Mouse (Mus musculus): Measurements from ENCODE around the gene Tmprss6. TPM values are rescaled to one million over a fixed set of nuclear protein-coding genes. Genes with fewer than 3 reads are reported as not detected.

The Tmprss6 gene
- total RNA-seq, 2 experiments from 2014 or later, result not detected

DNA sequence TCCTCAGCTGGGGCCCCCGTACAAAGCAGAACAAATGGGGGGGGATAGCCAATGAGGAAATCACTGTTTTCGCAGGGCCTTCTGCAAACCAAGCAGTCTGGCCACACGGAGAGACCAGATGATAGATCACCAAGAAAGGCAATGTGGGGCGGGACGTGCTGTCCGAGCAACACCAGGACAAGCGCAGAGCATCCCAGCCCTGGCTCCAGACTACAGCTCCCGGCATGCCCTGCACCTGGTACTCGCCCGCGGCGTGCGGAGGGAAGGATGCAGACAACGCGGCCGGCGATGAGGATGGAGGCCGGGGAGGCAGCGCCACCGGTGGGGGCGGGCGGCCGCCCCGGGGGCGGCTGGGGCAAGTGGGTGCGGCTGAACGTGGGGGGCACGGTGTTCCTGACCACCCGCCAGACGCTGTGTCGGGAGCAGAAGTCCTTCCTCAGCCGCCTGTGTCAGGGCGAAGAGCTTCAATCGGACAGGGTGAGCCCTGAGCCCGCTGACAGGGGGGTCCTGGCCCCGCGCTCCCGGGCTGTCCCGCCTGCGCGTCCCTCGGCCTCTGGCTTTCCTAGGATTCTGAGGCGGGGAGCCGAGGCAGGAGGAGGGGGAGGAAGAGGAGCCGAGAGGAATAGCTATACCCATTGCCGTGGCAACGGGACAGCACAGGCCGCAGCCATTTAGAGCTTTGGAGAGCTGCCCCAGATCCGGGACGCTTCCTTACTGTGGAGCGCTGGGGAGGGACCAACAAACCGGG lies 39.9 kb downstream of the Tmprss6 start, which contains the start of gene Kctd17:
Kctd17 (plus strand) TSS at position 174 of the 748 bp plus-strand sequence.
- ATAC-seq (replicated peaks; ENCODE audit: low FRiP score, poor library complexity, severe bottlenecking), result no peak

- ATAC-seq (replicated peaks; ENCODE audit: low FRiP score, poor library complexity, severe bottlenecking), result no peak
Observed at GRCm38 (mm10) chr15:78425230-78425629, 43.2 kb downstream of the Tmprss6 start.

- no peak for ATAC-seq (replicated peaks; ENCODE audit: low FRiP score, poor library complexity, severe bottlenecking)
Observed at GRCm38 (mm10) chr15:78424507-78424906, 43.9 kb downstream of the Tmprss6 start.

DNA sequence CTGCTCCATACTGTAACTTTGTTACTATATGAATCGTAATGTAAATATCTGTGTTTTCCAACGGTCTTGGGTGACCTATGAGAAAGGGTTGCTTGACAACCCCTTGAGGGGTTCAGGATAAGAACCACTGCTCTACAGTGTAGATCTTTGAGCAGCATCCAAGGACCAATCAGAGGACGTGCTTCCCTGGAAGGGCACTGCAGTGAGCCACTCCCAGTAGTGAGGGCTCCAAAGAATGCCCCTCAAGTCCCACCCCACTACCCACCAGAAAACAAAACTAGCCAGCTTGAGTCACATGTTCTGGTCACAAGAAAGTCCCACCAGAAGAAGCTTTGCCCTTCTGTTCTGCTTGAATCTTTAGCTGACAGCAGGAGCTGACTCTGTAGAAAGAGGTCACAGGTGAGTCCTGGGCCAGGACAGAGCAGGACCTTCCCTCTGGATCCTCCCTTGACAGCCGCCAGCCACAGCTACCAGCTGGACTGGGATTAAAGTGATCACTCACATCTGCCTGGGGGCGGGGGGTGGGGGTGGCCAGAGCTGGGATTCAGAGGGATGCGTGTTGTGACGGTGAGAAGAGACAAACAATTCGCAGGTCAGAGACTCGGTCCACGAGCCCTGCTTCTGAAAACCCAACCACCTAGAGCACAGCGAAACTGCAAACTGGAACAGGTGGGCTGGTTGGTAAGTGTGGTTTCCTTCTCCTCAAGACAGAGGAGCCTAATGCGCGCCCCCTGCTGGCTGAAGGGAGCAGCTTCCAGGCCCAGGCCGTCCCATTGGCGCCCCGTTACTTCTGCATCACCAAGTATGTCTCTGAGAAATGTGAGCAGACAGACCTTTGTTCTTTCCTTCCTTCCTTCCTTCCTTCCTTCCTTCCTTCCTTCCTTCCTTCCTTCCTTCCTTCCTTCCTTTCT lies 46.1 kb downstream of the Tmprss6 start:
- peak; percentile 93 for ATAC-seq (replicated peaks; ENCODE audit: low FRiP score, poor library complexity, severe bottlenecking)

GRCm38 (mm10) chr15:78420395-78420794 lies 48.0 kb downstream of the Tmprss6 start:
- no peak for ATAC-seq (replicated peaks; ENCODE audit: low FRiP score, poor library complexity, severe bottlenecking)

DNA sequence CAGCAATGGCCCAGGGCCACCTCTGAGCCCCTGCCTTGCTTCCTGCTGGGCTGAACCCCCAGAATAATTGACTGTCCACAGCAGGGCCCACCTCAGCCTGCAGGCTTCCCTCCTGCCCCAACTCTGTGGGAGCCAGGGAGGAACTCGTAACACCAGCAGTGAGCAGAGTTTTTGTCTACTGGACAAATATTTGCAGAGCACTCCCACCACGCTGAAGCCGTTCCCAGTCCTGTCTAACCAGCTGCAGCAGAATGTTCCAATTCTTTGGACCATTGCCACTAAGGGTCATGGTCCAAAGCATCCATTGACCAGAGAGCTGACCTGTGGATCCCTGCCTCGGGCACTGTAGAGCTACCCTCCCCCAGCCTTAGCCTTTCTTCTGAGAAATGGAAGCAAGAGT lies 51.5 kb downstream of the Tmprss6 start:
- no peak for ATAC-seq (replicated peaks; ENCODE audit: low FRiP score, poor library complexity, severe bottlenecking)

GRCm38 (mm10) chr15:78414157-78414556 lies 54.3 kb downstream of the Tmprss6 start:
- ATAC-seq (replicated peaks; ENCODE audit: low FRiP score, poor library complexity, severe bottlenecking), result no peak

DNA sequence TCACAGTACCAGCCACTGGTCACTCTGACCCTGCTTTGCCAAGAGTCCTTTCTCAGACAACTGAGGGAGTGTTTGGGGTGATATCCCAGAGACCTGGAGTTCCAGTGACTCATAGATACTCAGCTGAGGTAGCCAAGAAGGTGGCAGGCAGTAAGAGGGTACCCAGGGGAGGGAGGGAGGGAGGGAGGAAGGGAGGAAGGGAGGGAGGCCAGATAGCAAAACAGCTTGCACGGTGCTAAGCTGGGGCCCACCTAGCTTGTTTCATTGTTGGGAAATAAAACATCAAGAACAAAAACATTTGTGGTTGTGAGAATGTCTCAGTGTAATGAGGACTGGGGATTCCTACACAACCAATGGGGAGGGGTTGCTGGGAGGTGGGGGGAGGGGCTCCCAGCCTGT lies 54.7 kb downstream of the Tmprss6 start:
- 0 out of 2 replicates have a peak, but pooled peaks have one; percentile 0 for ATAC-seq (replicated peaks; ENCODE audit: low FRiP score, poor library complexity, severe bottlenecking)

- peak; percentile 89 for ATAC-seq (replicated peaks; ENCODE audit: low FRiP score, poor library complexity, severe bottlenecking)
Observed at GRCm38 (mm10) chr15:78413083-78413718, 55.2 kb downstream of the Tmprss6 start.

DNA sequence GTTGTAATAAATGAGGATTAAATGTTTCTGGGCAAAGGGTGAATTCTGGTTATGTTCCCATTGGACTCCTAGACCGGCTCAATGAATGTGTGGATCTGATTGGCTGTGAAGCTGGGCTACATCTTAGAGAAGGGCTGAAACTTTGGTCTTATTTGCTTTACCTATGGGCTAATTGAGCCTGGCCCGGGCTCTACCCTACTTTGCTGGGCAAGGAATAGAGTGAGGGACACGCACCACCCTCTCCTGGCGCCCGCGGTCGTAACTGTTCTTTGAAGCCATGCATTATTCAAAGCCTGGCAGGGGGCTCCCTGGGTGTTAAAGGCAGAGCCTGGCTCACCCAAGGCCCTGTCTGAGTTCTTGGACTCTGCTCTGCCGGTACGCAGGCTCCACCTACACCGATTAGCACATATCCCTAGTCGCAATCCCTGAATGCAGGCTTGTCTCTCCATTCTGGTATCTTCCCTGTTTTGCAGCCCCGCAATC lies 58.8 kb downstream of the Tmprss6 start:
- ATAC-seq (replicated peaks; ENCODE audit: low FRiP score, poor library complexity, severe bottlenecking), result no peak

GRCm38 (mm10) chr15:78406293-78406934 lies 62.0 kb downstream of the Tmprss6 start, which contains the start of gene Mpst:
TSS of gene Mpst (plus strand) at chr15:78406416.
- ATAC-seq (replicated peaks; ENCODE audit: low FRiP score, poor library complexity, severe bottlenecking), result peak; percentile 84

DNA sequence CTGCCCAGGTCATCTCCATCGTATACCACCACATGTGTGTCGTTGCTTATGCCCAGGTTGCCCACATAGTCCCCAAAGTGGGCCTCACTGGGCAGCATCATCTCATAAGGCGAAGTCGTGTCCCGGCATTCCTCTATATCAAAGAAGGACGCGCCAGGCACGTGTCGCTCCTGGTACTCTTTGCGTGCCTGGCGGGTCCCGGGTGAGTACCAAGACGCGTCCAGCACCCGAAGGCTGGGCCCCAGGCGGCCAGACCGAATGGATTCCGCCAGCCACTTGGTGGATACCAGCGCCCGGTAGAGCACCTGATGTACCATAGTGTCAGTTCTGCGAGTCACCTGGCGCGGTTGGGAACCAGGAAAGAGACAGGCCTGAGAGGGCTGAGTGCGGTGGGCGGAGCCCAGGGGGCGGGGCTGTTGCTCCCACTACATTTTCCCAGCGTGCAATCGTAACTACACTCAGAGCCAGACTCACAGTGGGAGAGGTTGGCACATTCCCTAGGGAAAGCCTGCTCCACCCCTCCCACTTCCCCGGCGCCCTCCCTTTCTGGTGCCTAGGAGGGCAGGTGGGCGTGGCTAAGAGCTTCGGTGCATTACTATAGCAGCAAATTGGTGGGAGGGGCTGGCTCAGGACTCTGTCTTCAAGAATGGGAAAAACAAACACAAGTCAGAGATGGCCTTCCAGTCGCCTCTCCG lies 62.8 kb downstream of the Tmprss6 start, which contains the start of gene Tst:
Tst (minus strand) TSS at position 391 of the 695 bp plus-strand sequence.
- ATAC-seq (replicated peaks; ENCODE audit: low FRiP score, poor library complexity, severe bottlenecking), result peak; percentile 64

- no peak for ATAC-seq (replicated peaks; ENCODE audit: low FRiP score, poor library complexity, severe bottlenecking)
Observed at GRCm38 (mm10) chr15:78405098-78405497, 63.3 kb downstream of the Tmprss6 start.

GRCm38 (mm10) chr15:78403896-78404295 lies 64.5 kb downstream of the Tmprss6 start:
- no peak for ATAC-seq (replicated peaks; ENCODE audit: low FRiP score, poor library complexity, severe bottlenecking)

- ATAC-seq (replicated peaks; ENCODE audit: low FRiP score, poor library complexity, severe bottlenecking), result no peak
Observed at GRCm38 (mm10) chr15:78403301-78403741, 65.1 kb downstream of the Tmprss6 start.

DNA sequence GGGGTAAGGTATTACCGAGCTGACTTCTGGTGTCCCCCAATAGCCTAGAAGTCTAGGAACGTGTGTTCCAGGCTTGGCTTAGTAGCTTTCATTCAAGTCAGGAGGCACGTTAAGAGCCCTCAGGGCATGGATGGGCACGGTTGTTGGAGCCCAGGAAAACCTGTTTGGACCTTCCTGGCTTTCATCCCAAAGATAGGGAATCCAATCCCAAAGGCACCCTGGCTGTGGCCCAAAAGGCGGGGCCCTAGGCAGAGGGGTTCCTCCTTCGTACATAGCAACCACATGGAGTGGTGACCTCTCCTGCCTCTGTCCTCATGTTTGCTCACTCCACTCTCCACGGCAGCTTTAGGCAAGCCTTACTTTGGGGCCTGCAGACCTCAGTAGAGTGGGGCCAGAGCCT lies 66.0 kb downstream of the Tmprss6 start:
- ATAC-seq (replicated peaks; ENCODE audit: low FRiP score, poor library complexity, severe bottlenecking), result no peak

- no peak for ATAC-seq (replicated peaks; ENCODE audit: low FRiP score, poor library complexity, severe bottlenecking)
Observed at GRCm38 (mm10) chr15:78401921-78402320, 66.5 kb downstream of the Tmprss6 start.

DNA sequence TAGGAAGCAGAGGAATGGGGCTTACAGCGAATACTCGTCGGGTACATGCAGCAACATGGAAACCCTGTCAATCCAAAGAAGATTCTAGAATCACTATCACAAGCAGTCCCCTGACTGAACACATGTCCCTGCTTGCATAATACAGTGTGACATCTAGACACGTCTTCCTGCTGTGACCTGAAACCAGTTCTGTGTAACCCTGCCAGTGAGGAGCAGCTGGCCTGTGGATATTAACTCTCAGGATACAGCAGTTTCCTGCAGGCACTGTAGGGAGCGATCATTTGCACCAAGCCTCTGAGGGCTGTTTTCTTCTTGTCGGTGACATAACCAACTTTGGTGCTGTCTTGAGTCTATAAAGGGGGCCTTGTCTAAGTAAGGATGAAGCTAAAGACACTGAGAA lies 67.1 kb downstream of the Tmprss6 start:
- no peak for ATAC-seq (replicated peaks; ENCODE audit: low FRiP score, poor library complexity, severe bottlenecking)

- no peak for ATAC-seq (replicated peaks; ENCODE audit: low FRiP score, poor library complexity, severe bottlenecking)
Observed at GRCm38 (mm10) chr15:78395478-78395962, 72.9 kb downstream of the Tmprss6 start, which contains the start of gene Tex33. TSS of gene Tex33 (minus strand) at chr15:78395912.

Data from erythroblast, adult 5-6 weeks (primary cell).